Mouse (Mus musculus) naive thymus-derived CD4-positive, alpha-beta T cell, adult 5 months (primary cell): Measurements from ENCODE around the gene Vrtn. TPM values are rescaled to one million over a fixed set of nuclear protein-coding genes. Genes with fewer than 3 reads are reported as not detected.

ENCODE experiments used
- polyA plus RNA-seq: library from polyadenylated mRNA; unstranded; fragments of 100-300 nt; shearing (Covaris generic); gene quantifications from one replicate; pipeline ENCODE4 v1.2.1, GENCODE M21; 2017

Gene Vrtn
- polyA plus RNA-seq, result not detected

GRCm38 (mm10) chr12:84640654-84641053 lies at the start of gene Vrtn:
Vrtn (plus strand) TSS chr12:84641019.

GRCm38 (mm10) chr12:84616977-84617630 lies 23.7 kb upstream of the Vrtn start, which contains the start of gene Abcd4:
Abcd4 (minus strand) TSS chr12:84617413.

GRCm38 (mm10) chr12:84698319-84699081 lies 57.7 kb downstream of the Vrtn start, which contains the start of gene Syndig1l:
Syndig1l (minus strand) TSS chr12:84698831.

Other genes with a start within 250 kb of the Vrtn start
- gene Entpd5, start 232.0 kb upstream of the Vrtn start, polyA plus RNA-seq, result 63.8 TPM
- gene Bbof1, start 231.9 kb upstream of the Vrtn start, polyA plus RNA-seq, result 2.0 TPM
- gene Rnf113a2, start 223.8 kb upstream of the Vrtn start, polyA plus RNA-seq, result 35.5 TPM
- gene Aldh6a1, start 190.0 kb upstream of the Vrtn start, polyA plus RNA-seq, result 24.0 TPM
- gene Lin52, start 189.6 kb upstream of the Vrtn start, polyA plus RNA-seq, result 30.2 TPM
- not detected for gene Vsx2, start 71.3 kb upstream of the Vrtn start, polyA plus RNA-seq
- 20.3 TPM for gene Abcd4, start 23.6 kb upstream of the Vrtn start, polyA plus RNA-seq
- gene Syndig1l, start 57.8 kb downstream of the Vrtn start, polyA plus RNA-seq, result not detected
- gene Npc2, start 132.1 kb downstream of the Vrtn start, polyA plus RNA-seq, result 200 TPM
- 87.9 TPM for gene Isca2, start 132.2 kb downstream of the Vrtn start, polyA plus RNA-seq
- gene Ltbp2, start 235.5 kb downstream of the Vrtn start, polyA plus RNA-seq, result not detected